Mouse (Mus musculus): ENCODE data around the gene Proser3.

Proser3 gene

GRCm38 (mm10) chr7:30495506-30496042, 56.5 kb downstream of the Proser3 start:
- POLR2A ChIA-PET: interaction anchor here in 1 of 4 experiments (1.3 kb wide), 1 partner anchor 20 kb away, joined by 3 read pairs; no protein-coding TSS in a partner anchor
- CTCF ChIA-PET: interaction anchor here in 1 of 4 experiments (0.8 kb wide), 1 partner anchor 371 kb away, joined by 3 read pairs; no protein-coding TSS in a partner anchor

GRCm38 (mm10) chr7:30493401-30493931, 58.6 kb downstream of the Proser3 start, which contains the start of gene Prodh2:
Prodh2 (plus strand) TSS chr7:30493622.
- POLR2A ChIA-PET: interaction anchor here in 2 of 4 experiments (0.7 to 1.3 kb wide), 6 partner anchors 8 to 180 kb away, joined by 3 to 6 read pairs (median 4); no protein-coding TSS in a partner anchor
- CTCF ChIA-PET: interaction anchor here (0.6 to 5.6 kb wide), 30 partner anchors 9 to 481 kb away, joined by 3 to 31 read pairs (median 4); partner anchors contain the start of genes Cox6b1 (in 2 of the 4) and Arhgap33 (in 1 of the 4)

DNA sequence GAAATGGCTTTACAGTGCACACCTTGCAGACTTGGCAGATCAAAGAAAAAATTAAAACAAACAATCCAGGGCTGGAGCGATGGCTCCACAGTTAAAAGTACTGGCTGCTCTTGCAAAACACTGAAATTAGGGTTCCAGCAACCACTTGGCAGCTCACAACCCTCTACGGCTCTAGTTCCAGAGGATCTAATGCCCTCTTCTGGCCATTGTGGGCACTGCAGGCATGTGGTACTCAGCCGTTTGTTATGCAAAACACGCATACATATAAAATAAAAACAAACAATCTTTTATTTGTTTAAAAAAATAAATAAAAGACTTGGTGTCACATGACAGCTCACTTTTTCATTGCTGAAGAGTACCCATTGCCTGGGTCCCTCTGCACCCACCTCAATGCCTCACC, 59.3 kb downstream of the Proser3 start:
- POLR2A ChIA-PET: interaction anchor here in 3 of 4 experiments (0.6 to 1.3 kb wide), 8 partner anchors 25 to 179 kb away, joined by 3 to 6 read pairs (median 4); no protein-coding TSS in a partner anchor
- CTCF ChIA-PET: interaction anchor here (0.5 to 5.6 kb wide), 51 partner anchors 9 to 481 kb away, joined by 3 to 31 read pairs (median 4); partner anchors contain the start of genes Arhgap33 (in 1 of the 4), Cox6b1 (in 1 of the 4), Fam187b (in 1 of the 4) and Upk1a (in 1 of the 4)

DNA sequence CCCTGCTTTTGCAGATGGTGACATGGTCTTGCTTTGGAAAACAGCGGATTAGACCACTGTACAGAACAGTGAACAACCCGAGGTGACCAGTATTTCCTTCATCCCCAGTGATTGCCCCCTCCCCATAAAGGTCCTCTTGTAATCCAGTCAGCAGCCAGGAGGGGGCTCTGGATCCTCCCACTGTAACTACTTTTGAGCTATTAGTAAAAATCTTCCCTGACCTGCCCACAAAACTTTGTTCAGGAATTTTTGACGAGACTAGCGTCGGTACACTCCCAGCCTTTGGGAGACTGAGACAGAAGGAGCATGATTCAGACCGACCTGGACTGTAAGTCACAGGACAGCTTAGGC, 61.2 kb downstream of the Proser3 start:
- ChIA-PET CTCF (interaction anchor here (0.6 to 5.6 kb wide), 75 partner anchors 9 to 666 kb away, joined by 3 to 42 read pairs (median 4); partner anchors contain the start of genes Upk1a (in 2 of the 4), E130208F15Rik (in 1 of the 4), Etv2 (in 1 of the 4) and Fam187b (in 1 of the 4)), POLR2A (interaction anchor here in 3 of 4 experiments (0.7 to 2.4 kb wide), 28 partner anchors 9 to 211 kb away, joined by 3 to 8 read pairs (median 3); partner anchors contain the start of genes Wdr62 (in 2 of the 3), Cox6b1 (in 1 of the 3), Haus5 (in 1 of the 3) and Hspb6 (in 1 of the 3))

DNA sequence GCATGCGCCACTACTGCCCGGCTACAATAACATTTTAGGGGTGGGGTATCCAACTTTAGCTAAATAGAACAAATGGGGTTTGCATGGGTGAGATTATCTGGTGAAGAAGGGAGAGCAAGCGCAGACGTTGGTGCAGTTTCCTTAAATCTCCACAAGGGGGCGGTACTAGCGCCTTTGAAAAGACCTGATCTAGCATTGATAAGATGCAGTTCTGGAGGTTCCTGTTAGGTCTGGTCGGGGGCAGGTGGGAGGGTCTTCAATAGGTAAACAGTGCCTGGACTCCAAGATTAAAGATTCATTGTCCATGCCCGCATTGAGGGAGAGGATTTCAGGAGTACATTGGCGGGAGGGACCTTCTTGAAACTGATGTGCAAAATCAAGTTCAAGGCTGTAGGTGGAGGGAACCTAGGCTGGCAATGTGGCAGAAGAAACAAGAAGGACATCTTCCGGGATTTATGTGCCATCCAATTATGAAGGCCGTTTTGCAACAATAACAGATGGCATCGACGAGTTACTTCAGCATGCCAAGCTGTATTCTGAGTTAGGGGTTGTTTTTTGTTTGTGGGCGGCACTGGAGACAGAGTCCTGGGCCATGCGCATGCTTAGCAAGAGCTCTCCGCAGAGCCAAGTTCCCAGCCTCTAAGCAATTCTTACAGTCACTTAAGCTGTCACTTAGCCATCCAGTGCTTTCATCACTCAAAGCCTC, 61.7 kb downstream of the Proser3 start:
- POLR2A ChIA-PET: interaction anchor here in 3 of 4 experiments (0.6 to 2.4 kb wide), 25 partner anchors 9 to 210 kb away, joined by 3 to 8 read pairs (median 3); partner anchors contain the start of genes Wdr62 (in 2 of the 3), Cox6b1 (in 1 of the 3), Haus5 (in 1 of the 3) and Hspb6 (in 1 of the 3)
- CTCF ChIA-PET: interaction anchor here (0.5 to 5.6 kb wide), 84 partner anchors 8 to 666 kb away, joined by 3 to 42 read pairs (median 4); partner anchors contain the start of genes Upk1a (in 2 of the 4), E130208F15Rik (in 1 of the 4), Etv2 (in 1 of the 4) and Fam187b (in 1 of the 4)
